ENCODE assay signal across 8 mouse cellular contexts in genomic region chr9:37613911-37614280, GRCm38 (mm10). TPM values are rescaled to one million over a fixed set of nuclear protein-coding genes. Genes with fewer than 3 reads are reported as not detected.
DNase-seq lines count a peak whose midpoint lies in the region; ATAC-seq and TF ChIP-seq lines count a peak whose summit lies in the region.

No protein-coding gene starts in this region.

- peak overlapping the region; percentile 46 for H3K9ac ChIP-seq in embryonic facial prominence, embryonic 11.5 days (replicated peaks; ENCODE audit: low read length)
- peak overlapping the region; percentile 85 for H3K9ac ChIP-seq in hindbrain, postnatal 0 days (replicated peaks; ENCODE audit: low read length)
- peak overlapping the region; percentile 45 for H3K9ac ChIP-seq in midbrain, embryonic 16.5 days (ENCODE audit: low read depth, low read length)

- no peaks in the 10 kb centered on the region for H3K9me3 ChIP-seq in embryonic facial prominence, embryonic 11.5 days (replicated peaks; ENCODE audit: control insufficient read depth, low read length)
- H3K9me3 ChIP-seq in hindbrain, postnatal 0 days (ENCODE audit: low read length): no peaks in the 10 kb centered on the region
- no peaks in the 10 kb centered on the region for H3K9me3 ChIP-seq in midbrain, embryonic 16.5 days (replicated peaks; ENCODE audit: control insufficient read depth, low read length, poor library complexity, severe bottlenecking)

- H3K36me3 ChIP-seq in embryonic facial prominence, embryonic 11.5 days (replicated peaks; ENCODE audit: control insufficient read depth, insufficient read depth, low read depth, low read length): no peaks in the 10 kb centered on the region
- no peaks in the 10 kb centered on the region for H3K36me3 ChIP-seq in hindbrain, postnatal 0 days (ENCODE audit: insufficient read depth, low read length)
- no peaks in the 10 kb centered on the region for H3K36me3 ChIP-seq in midbrain, embryonic 16.5 days (ENCODE audit: control insufficient read depth, insufficient read depth, low read length)

- WGBS in embryonic facial prominence, embryonic 11.5 days: 21% methylated on average over 6 of the region's 6 CpGs
- 17% methylated on average over 6 of the region's 6 CpGs for WGBS in hindbrain, postnatal 0 days
- WGBS in midbrain, embryonic 16.5 days: 17% methylated on average over 6 of the region's 6 CpGs

- H3K4me3 ChIP-seq in layer of hippocampus, adult 2 months: peak overlapping the region; percentile 77
- H3K4me3 ChIP-seq in embryonic facial prominence, embryonic 11.5 days (ENCODE audit: low read depth, low read length): peak overlapping the region; percentile 44
- peak overlapping the region; percentile 67 for H3K4me3 ChIP-seq in hindbrain, postnatal 0 days (ENCODE audit: low read length)
- H3K4me3 ChIP-seq in midbrain, embryonic 16.5 days (ENCODE audit: low read depth, low read length): peak overlapping the region; percentile 67

- no peaks in the 10 kb centered on the region for H3K4me1 ChIP-seq in embryonic facial prominence, embryonic 11.5 days (ENCODE audit: control insufficient read depth, insufficient read depth, low read length)
- H3K4me1 ChIP-seq in hindbrain, postnatal 0 days (ENCODE audit: insufficient read depth, low read length): 0 out of 2 replicates have a peak, but pooled peaks cover 4% of the 10 kb centered on the region
- H3K4me1 ChIP-seq in midbrain, embryonic 16.5 days (ENCODE audit: control insufficient read depth, insufficient read depth, low read length): peaks cover 5% of the 10 kb centered on the region

- H3K27me3 ChIP-seq in embryonic facial prominence, embryonic 11.5 days (ENCODE audit: control insufficient read depth, insufficient read depth, low read length): no peaks in the 10 kb centered on the region
- no peaks in the 10 kb centered on the region for H3K27me3 ChIP-seq in hindbrain, postnatal 0 days (ENCODE audit: insufficient read depth, low read length)
- H3K27me3 ChIP-seq in midbrain, embryonic 16.5 days (ENCODE audit: control insufficient read depth, insufficient read depth, low read depth, low read length): no peaks in the 10 kb centered on the region; the same call in 1 of the 2 replicates

- no peak for DNase-seq in layer of hippocampus, adult 2 months (ENCODE audit: low spot score in 2 of 2)
- DNase-seq in layer of hippocampus, adult 11-12 months (ENCODE audit: low spot score): no peak
- no peak for DNase-seq in embryonic facial prominence, embryonic 11.5 days (ENCODE audit: low spot score)
- DNase-seq in hindbrain, postnatal 0 days (ENCODE audit: low spot score): no peak
- no peak for DNase-seq in B cell, adult 2 months
- DNase-seq in urinary bladder, postnatal 25 days (ENCODE audit: low spot score): no peak
- no peak for DNase-seq in thymus, adult 18-20 months

- peak overlapping the region; percentile 98 for H3K27ac ChIP-seq in layer of hippocampus, adult 2 months
- no peak overlapping the region for H3K27ac ChIP-seq in embryonic facial prominence, embryonic 11.5 days (replicated peaks; ENCODE audit: low read depth, low read length)
- peak overlapping the region; percentile 86; the same call in 1 of the 2 replicates for H3K27ac ChIP-seq in hindbrain, postnatal 0 days
- H3K27ac ChIP-seq in midbrain, embryonic 16.5 days (ENCODE audit: low read length): peak overlapping the region; percentile 93

- peak; percentile 53 for ATAC-seq in embryonic facial prominence, embryonic 11.5 days (replicated peaks; ENCODE audit: insufficient number of reproducible peaks, low FRiP score, low TSS enrichment, low read depth)
- no peak for ATAC-seq in hindbrain, postnatal 0 days
- ATAC-seq in midbrain, embryonic 16.5 days: no peak

- peak overlapping the region; percentile 48 for H3K4me2 ChIP-seq in embryonic facial prominence, embryonic 11.5 days (ENCODE audit: low read depth, low read length)
- H3K4me2 ChIP-seq in hindbrain, postnatal 0 days (ENCODE audit: low read depth, low read length): peak overlapping the region; percentile 82
- H3K4me2 ChIP-seq in midbrain, embryonic 16.5 days (ENCODE audit: low read length): peak overlapping the region; percentile 84

- no peak for TF ChIP-seq CTCF in layer of hippocampus, adult 2 months (conservative IDR thresholded peaks at IDR 0.05)
- no peak for TF ChIP-seq CTCF in hindbrain, postnatal 0 days (IDR thresholded peaks at IDR 0.05; ENCODE audit: low read depth)

RNA-seq across cellular contexts. Expression of gene Spa17, which starts 0.4 kb away (rescaled TPM):
- 1 to 10 TPM; 1.5 to 1.9 TPM for total RNA-seq in layer of hippocampus, adult 2 months (2021)
- polyA plus RNA-seq in embryonic facial prominence, embryonic 11.5 days (2014; fragmentation: Nextera tagmentation; extraction: Ambion mirVana): 10.7 and 11.0 TPM in 2 replicates
- 4.2 TPM in 1 of 2 replicates, not detected in the other for total RNA-seq in hindbrain, postnatal 0 days (2014; rRNA removed)
- 11.6 and 13.9 TPM in 2 replicates for polyA plus RNA-seq in hindbrain, postnatal 0 days (2015; fragmentation: Nextera tagmentation; extraction: Ambion mirVana)
- polyA plus RNA-seq in midbrain, embryonic 16.5 days (2015; fragmentation: Nextera tagmentation; extraction: Ambion mirVana): 9.0 and 11.1 TPM in 2 replicates

RNA-seq across cellular contexts. Expression of gene Tbrg1, which starts 43.2 kb away (rescaled TPM):
- 10 to 100 TPM; 46.9 to 47.0 TPM for total RNA-seq in layer of hippocampus, adult 2 months (2021)
- polyA plus RNA-seq in embryonic facial prominence, embryonic 11.5 days (2014; fragmentation: Nextera tagmentation; extraction: Ambion mirVana): 137 and 149 TPM in 2 replicates
- 44.5 and 45.6 TPM in 2 replicates for total RNA-seq in hindbrain, postnatal 0 days (2014; rRNA removed)
- 82.9 and 87.7 TPM in 2 replicates for polyA plus RNA-seq in hindbrain, postnatal 0 days (2015; fragmentation: Nextera tagmentation; extraction: Ambion mirVana)
- 92.3 and 98.7 TPM in 2 replicates for polyA plus RNA-seq in midbrain, embryonic 16.5 days (2015; fragmentation: Nextera tagmentation; extraction: Ambion mirVana)

RNA-seq across cellular contexts. Expression of gene Panx3, which starts 55.1 kb away (rescaled TPM):
- total RNA-seq in layer of hippocampus, adult 2 months (2021): not detected
- 0.08 and 0.56 TPM in 2 replicates for polyA plus RNA-seq in embryonic facial prominence, embryonic 11.5 days (2014; fragmentation: Nextera tagmentation; extraction: Ambion mirVana)
- total RNA-seq in hindbrain, postnatal 0 days (2014; rRNA removed): not detected in 2 replicates
- polyA plus RNA-seq in hindbrain, postnatal 0 days (2015; fragmentation: Nextera tagmentation; extraction: Ambion mirVana): 0.10 TPM in 1 of 2 replicates, not detected in the other
- polyA plus RNA-seq in midbrain, embryonic 16.5 days (2015; fragmentation: Nextera tagmentation; extraction: Ambion mirVana): 0.14 and 0.43 TPM in 2 replicates

RNA-seq across cellular contexts. Expression of gene Siae, which starts 58.4 kb away (rescaled TPM):
- total RNA-seq in layer of hippocampus, adult 2 months (2021): 10 to 100 TPM in 1 of 2 experiments, 1 to 10 TPM in 1; 9.6 to 14.0 TPM
- 5.8 and 8.0 TPM in 2 replicates for polyA plus RNA-seq in embryonic facial prominence, embryonic 11.5 days (2014; fragmentation: Nextera tagmentation; extraction: Ambion mirVana)
- total RNA-seq in hindbrain, postnatal 0 days (2014; rRNA removed): 9.7 and 18.7 TPM in 2 replicates
- polyA plus RNA-seq in hindbrain, postnatal 0 days (2015; fragmentation: Nextera tagmentation; extraction: Ambion mirVana): 12.5 and 15.5 TPM in 2 replicates
- 12.7 and 13.8 TPM in 2 replicates for polyA plus RNA-seq in midbrain, embryonic 16.5 days (2015; fragmentation: Nextera tagmentation; extraction: Ambion mirVana)
